Mouse (Mus musculus): Measurements from ENCODE around the gene 4933402J07Rik.

4933402J07Rik gene

GRCm38 (mm10) chr8:87620225-87620624 lies 56.6 kb downstream of the 4933402J07Rik start:
- ATAC-seq (ENCODE audit: low TSS enrichment), result no peak

- no peak for ATAC-seq (ENCODE audit: low TSS enrichment)
These were observed 57.5 kb downstream of the 4933402J07Rik start for GRCm38 (mm10) chr8:87621181-87621580.

DNA sequence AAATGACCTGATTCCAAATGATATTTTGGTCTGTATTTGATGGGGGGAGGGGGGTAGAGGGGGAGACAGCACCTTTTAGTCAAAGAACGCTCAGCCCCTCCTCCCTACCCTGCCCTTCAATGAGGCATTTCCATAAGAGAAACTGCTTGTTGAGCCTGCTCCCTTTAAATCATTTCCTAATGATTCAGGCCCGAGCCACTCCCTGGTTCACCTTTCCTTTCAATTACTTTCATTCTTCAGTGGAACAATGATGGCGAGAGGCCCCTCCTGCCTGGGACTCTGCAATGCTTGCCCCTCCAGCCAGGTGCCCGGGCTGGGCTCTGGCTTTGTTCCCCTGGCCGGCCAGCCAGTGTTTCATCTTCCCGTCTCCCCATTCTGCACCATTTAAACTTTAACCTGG lies 66.0 kb downstream of the 4933402J07Rik start:
- ATAC-seq (ENCODE audit: low TSS enrichment), result no peak

- no peak for ATAC-seq (ENCODE audit: low TSS enrichment)
These were observed 68.1 kb downstream of the 4933402J07Rik start for GRCm38 (mm10) chr8:87631776-87632175.

DNA sequence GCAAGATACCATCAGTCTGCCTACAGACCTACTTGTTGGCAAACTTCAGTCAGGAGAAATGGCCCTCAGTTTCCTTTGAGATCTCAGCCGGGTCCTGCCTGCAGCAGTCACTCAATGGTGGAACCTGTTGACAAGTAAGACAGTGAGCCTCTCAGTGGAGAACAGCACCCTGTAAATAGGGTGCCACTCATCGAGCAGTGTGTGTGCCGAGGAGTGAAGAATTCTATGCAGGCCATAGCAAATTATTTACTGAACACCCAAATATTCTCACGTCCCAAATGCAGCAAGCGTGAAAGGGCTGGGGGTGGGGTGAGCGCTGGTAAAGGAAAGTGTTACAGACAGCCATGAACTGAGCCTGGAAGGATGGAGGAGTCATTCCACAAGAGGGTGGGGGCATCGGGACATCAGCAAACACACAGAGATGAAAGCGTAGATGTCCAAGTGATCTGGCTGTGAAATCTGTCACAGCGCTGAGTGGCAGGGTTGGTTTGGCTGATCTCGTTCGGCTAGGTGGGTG lies 72.6 kb downstream of the 4933402J07Rik start:
- ATAC-seq (ENCODE audit: low TSS enrichment), result no peak

Data from frontal cortex, adult (tissue).